In genomic region chr2:131134381-131134780, GRCm38 (mm10) we compare ENCODE assay signal across 8 mouse cellular contexts. TPM values are rescaled to one million over a fixed set of nuclear protein-coding genes. Genes with fewer than 3 reads are reported as not detected.
DNase-seq lines count a peak whose midpoint lies in the region; ATAC-seq and TF ChIP-seq lines count a peak whose summit lies in the region.

No protein-coding gene starts in this region.

- no peak overlapping the region for H3K4me2 ChIP-seq in hindbrain, postnatal 0 days (ENCODE audit: low read depth, low read length)
- H3K4me2 ChIP-seq in hindbrain, embryonic 11.5 days (replicated peaks; ENCODE audit: low read depth, low read length), result no peak overlapping the region
- H3K4me2 ChIP-seq in embryonic facial prominence, embryonic 14.5 days (ENCODE audit: low read depth, low read length), result no peak overlapping the region
- no peak overlapping the region for H3K4me2 ChIP-seq in kidney, embryonic 16.5 days (replicated peaks; ENCODE audit: low read depth, low read length)
- H3K4me2 ChIP-seq in hindbrain, embryonic 12.5 days (replicated peaks), result no peak overlapping the region

- ATAC-seq in hindbrain, postnatal 0 days, result 0 out of 2 replicates have a peak, but pooled peaks have one; percentile 55
- ATAC-seq in hindbrain, embryonic 11.5 days (ENCODE audit: low FRiP score), result no peak
- ATAC-seq in embryonic facial prominence, embryonic 14.5 days (ENCODE audit: low read depth), result no peak
- ATAC-seq in kidney, embryonic 16.5 days (ENCODE audit: low FRiP score, low TSS enrichment), result peak; percentile 59
- ATAC-seq in megakaryocyte progenitor cell, adult 5-6 weeks (replicated peaks; ENCODE audit: poor library complexity), result no peak
- ATAC-seq in hindbrain, embryonic 12.5 days (ENCODE audit: low FRiP score), result no peak

- no peak overlapping the region for H3K9ac ChIP-seq in hindbrain, postnatal 0 days (replicated peaks; ENCODE audit: low read length)
- H3K9ac ChIP-seq in hindbrain, embryonic 11.5 days (ENCODE audit: low read depth, low read length), result no peak overlapping the region
- H3K9ac ChIP-seq in embryonic facial prominence, embryonic 14.5 days (ENCODE audit: low read depth, low read length), result no peak overlapping the region
- no peak overlapping the region for H3K9ac ChIP-seq in kidney, embryonic 16.5 days (replicated peaks; ENCODE audit: low read length)
- no peak overlapping the region for H3K9ac ChIP-seq in hindbrain, embryonic 12.5 days

- H3K36me3 ChIP-seq in hindbrain, postnatal 0 days (ENCODE audit: insufficient read depth, low read length), result no peaks in the 10 kb centered on the region
- no peaks in the 10 kb centered on the region for H3K36me3 ChIP-seq in hindbrain, embryonic 11.5 days (ENCODE audit: control insufficient read depth, insufficient read depth, low read length)
- peaks cover 56% of the 10 kb centered on the region for H3K36me3 ChIP-seq in embryonic facial prominence, embryonic 14.5 days (ENCODE audit: control insufficient read depth, insufficient read depth, low read length)
- peaks cover 9% of the 10 kb centered on the region; the same call in 1 of the 2 replicates for H3K36me3 ChIP-seq in kidney, embryonic 16.5 days (ENCODE audit: insufficient read depth, low read length)
- H3K36me3 ChIP-seq in hindbrain, embryonic 12.5 days, result no peaks in the 10 kb centered on the region

- H3K4me1 ChIP-seq in hindbrain, postnatal 0 days (ENCODE audit: insufficient read depth, low read length), result no peaks in the 10 kb centered on the region
- no peaks in the 10 kb centered on the region for H3K4me1 ChIP-seq in hindbrain, embryonic 11.5 days (replicated peaks; ENCODE audit: control insufficient read depth, insufficient read depth, low read length)
- H3K4me1 ChIP-seq in embryonic facial prominence, embryonic 14.5 days (ENCODE audit: control insufficient read depth, insufficient read depth, low read length), result no peaks in the 10 kb centered on the region
- H3K4me1 ChIP-seq in kidney, embryonic 16.5 days (ENCODE audit: insufficient read depth, low read length), result 0 out of 2 replicates have a peak, but pooled peaks cover 10% of the 10 kb centered on the region
- no peaks in the 10 kb centered on the region for H3K4me1 ChIP-seq in hindbrain, embryonic 12.5 days

- H3K27ac ChIP-seq in hindbrain, postnatal 0 days, result no peak overlapping the region
- H3K27ac ChIP-seq in hindbrain, embryonic 11.5 days (ENCODE audit: low read depth, low read length), result no peak overlapping the region
- no peak overlapping the region for H3K27ac ChIP-seq in embryonic facial prominence, embryonic 14.5 days (replicated peaks; ENCODE audit: low read depth, low read length)
- H3K27ac ChIP-seq in kidney, embryonic 16.5 days (ENCODE audit: low read length), result peak overlapping the region; percentile 54; the same call in 1 of the 2 replicates
- no peak overlapping the region for H3K27ac ChIP-seq in hindbrain, embryonic 12.5 days

- WGBS in hindbrain, postnatal 0 days, result 58% methylated on average over 1 of the region's 1 CpGs
- WGBS in hindbrain, embryonic 11.5 days, result 40% methylated on average over 1 of the region's 1 CpGs
- WGBS in embryonic facial prominence, embryonic 14.5 days, result 55% methylated on average over 1 of the region's 1 CpGs
- 50% methylated on average over 1 of the region's 1 CpGs for WGBS in kidney, embryonic 16.5 days
- 54% methylated on average over 1 of the region's 1 CpGs for WGBS in hindbrain, embryonic 12.5 days

- DNase-seq in hindbrain, postnatal 0 days (ENCODE audit: low spot score), result no peak
- no peak for DNase-seq in hindbrain, embryonic 11.5 days (ENCODE audit: low spot score)
- DNase-seq in embryonic facial prominence, embryonic 14.5 days (ENCODE audit: low spot score), result peak; percentile 27
- DNase-seq in lung, postnatal 10 days, result peak; percentile 77
- DNase-seq in thymus, postnatal 36 days, result no peak

- TF ChIP-seq CTCF in hindbrain, postnatal 0 days (IDR thresholded peaks at IDR 0.05; ENCODE audit: low read depth), result no peak

- H3K27me3 ChIP-seq in hindbrain, postnatal 0 days (ENCODE audit: insufficient read depth, low read length), result no peaks in the 10 kb centered on the region
- H3K27me3 ChIP-seq in hindbrain, embryonic 11.5 days (ENCODE audit: control insufficient read depth, insufficient read depth, low read length), result no peaks in the 10 kb centered on the region
- H3K27me3 ChIP-seq in embryonic facial prominence, embryonic 14.5 days (replicated peaks; ENCODE audit: control insufficient read depth, insufficient read depth, low read length), result no peaks in the 10 kb centered on the region
- no peaks in the 10 kb centered on the region for H3K27me3 ChIP-seq in kidney, embryonic 16.5 days (ENCODE audit: insufficient read depth, low read length)
- no peaks in the 10 kb centered on the region for H3K27me3 ChIP-seq in hindbrain, embryonic 12.5 days

- no peaks in the 10 kb centered on the region for H3K9me3 ChIP-seq in hindbrain, postnatal 0 days (ENCODE audit: low read length)
- H3K9me3 ChIP-seq in hindbrain, embryonic 11.5 days (ENCODE audit: control insufficient read depth, low read length), result no peaks in the 10 kb centered on the region
- no peaks in the 10 kb centered on the region for H3K9me3 ChIP-seq in embryonic facial prominence, embryonic 14.5 days (ENCODE audit: control insufficient read depth, low read length)
- no peaks in the 10 kb centered on the region for H3K9me3 ChIP-seq in kidney, embryonic 16.5 days (ENCODE audit: low read length)
- no peaks in the 10 kb centered on the region for H3K9me3 ChIP-seq in hindbrain, embryonic 12.5 days (replicated peaks)

- no peak overlapping the region for H3K4me3 ChIP-seq in hindbrain, postnatal 0 days (ENCODE audit: low read length)
- no peak overlapping the region for H3K4me3 ChIP-seq in hindbrain, embryonic 11.5 days (ENCODE audit: low read depth, low read length)
- H3K4me3 ChIP-seq in embryonic facial prominence, embryonic 14.5 days (ENCODE audit: low read depth, low read length), result no peak overlapping the region
- H3K4me3 ChIP-seq in kidney, embryonic 16.5 days (ENCODE audit: low read length), result no peak overlapping the region
- no peak overlapping the region for H3K4me3 ChIP-seq in hindbrain, embryonic 12.5 days

RNA-seq across cellular contexts. Expression of gene Gm11037, which starts 1.1 kb away (rescaled TPM):
- total RNA-seq in hindbrain, postnatal 0 days (2014; rRNA removed), result not detected in 2 replicates
- not detected in 2 replicates for polyA plus RNA-seq in hindbrain, postnatal 0 days (2015; fragmentation: Nextera tagmentation; extraction: Ambion mirVana)
- not detected in 2 replicates for polyA plus RNA-seq in hindbrain, embryonic 11.5 days (2014; fragmentation: Nextera tagmentation; extraction: Ambion mirVana)
- not detected in 2 replicates for polyA plus RNA-seq in embryonic facial prominence, embryonic 14.5 days (2014; fragmentation: Nextera tagmentation; extraction: Ambion mirVana)
- not detected in 2 replicates for polyA plus RNA-seq in kidney, embryonic 16.5 days (2015; fragmentation: Nextera tagmentation; extraction: Ambion mirVana)
- not detected in 2 replicates for total RNA-seq in megakaryocyte progenitor cell, adult 5-6 weeks (2015)
- not detected in 2 replicates for total RNA-seq in megakaryocyte progenitor cell, adult 5-6 weeks (2017)
- not detected in 2 replicates for polyA plus RNA-seq in hindbrain, embryonic 12.5 days (2016; fragmentation: Nextera tagmentation; extraction: Ambion mirVana)

RNA-seq across cellular contexts. Expression of gene Hspa12b, which starts 7.3 kb away (rescaled TPM):
- total RNA-seq in hindbrain, postnatal 0 days (2014; rRNA removed), result 7.2 and 11.2 TPM in 2 replicates
- polyA plus RNA-seq in hindbrain, postnatal 0 days (2015; fragmentation: Nextera tagmentation; extraction: Ambion mirVana), result 3.3 and 3.7 TPM in 2 replicates
- polyA plus RNA-seq in hindbrain, embryonic 11.5 days (2014; fragmentation: Nextera tagmentation; extraction: Ambion mirVana), result 4.0 and 4.6 TPM in 2 replicates
- 9.2 and 10.9 TPM in 2 replicates for polyA plus RNA-seq in embryonic facial prominence, embryonic 14.5 days (2014; fragmentation: Nextera tagmentation; extraction: Ambion mirVana)
- 22.2 and 23.7 TPM in 2 replicates for polyA plus RNA-seq in kidney, embryonic 16.5 days (2015; fragmentation: Nextera tagmentation; extraction: Ambion mirVana)
- 0.12 TPM in 1 of 2 replicates, not detected in the other for total RNA-seq in megakaryocyte progenitor cell, adult 5-6 weeks (2015)
- 0.44 TPM in 1 of 2 replicates, not detected in the other for total RNA-seq in megakaryocyte progenitor cell, adult 5-6 weeks (2017)
- polyA plus RNA-seq in hindbrain, embryonic 12.5 days (2016; fragmentation: Nextera tagmentation; extraction: Ambion mirVana), result 8.6 and 8.9 TPM in 2 replicates

RNA-seq across cellular contexts. Expression of gene 1700037H04Rik, which starts 25.5 kb away (rescaled TPM):
- 155 and 157 TPM in 2 replicates for total RNA-seq in hindbrain, postnatal 0 days (2014; rRNA removed)
- 76.0 and 79.3 TPM in 2 replicates for polyA plus RNA-seq in hindbrain, postnatal 0 days (2015; fragmentation: Nextera tagmentation; extraction: Ambion mirVana)
- 122 and 123 TPM in 2 replicates for polyA plus RNA-seq in hindbrain, embryonic 11.5 days (2014; fragmentation: Nextera tagmentation; extraction: Ambion mirVana)
- 64.6 and 69.4 TPM in 2 replicates for polyA plus RNA-seq in embryonic facial prominence, embryonic 14.5 days (2014; fragmentation: Nextera tagmentation; extraction: Ambion mirVana)
- polyA plus RNA-seq in kidney, embryonic 16.5 days (2015; fragmentation: Nextera tagmentation; extraction: Ambion mirVana), result 98.2 and 101 TPM in 2 replicates
- 85.1 and 90.4 TPM in 2 replicates for total RNA-seq in megakaryocyte progenitor cell, adult 5-6 weeks (2015)
- total RNA-seq in megakaryocyte progenitor cell, adult 5-6 weeks (2017), result 34.9 and 39.5 TPM in 2 replicates
- polyA plus RNA-seq in hindbrain, embryonic 12.5 days (2016; fragmentation: Nextera tagmentation; extraction: Ambion mirVana), result 87.4 and 89.7 TPM in 2 replicates

RNA-seq across cellular contexts. Expression of gene Cenpb, which starts 45.5 kb away (rescaled TPM):
- 106 and 112 TPM in 2 replicates for total RNA-seq in hindbrain, postnatal 0 days (2014; rRNA removed)
- 12.8 and 14.4 TPM in 2 replicates for polyA plus RNA-seq in hindbrain, postnatal 0 days (2015; fragmentation: Nextera tagmentation; extraction: Ambion mirVana)
- polyA plus RNA-seq in hindbrain, embryonic 11.5 days (2014; fragmentation: Nextera tagmentation; extraction: Ambion mirVana), result 8.8 and 9.0 TPM in 2 replicates
- polyA plus RNA-seq in embryonic facial prominence, embryonic 14.5 days (2014; fragmentation: Nextera tagmentation; extraction: Ambion mirVana), result 10.4 and 10.6 TPM in 2 replicates
- polyA plus RNA-seq in kidney, embryonic 16.5 days (2015; fragmentation: Nextera tagmentation; extraction: Ambion mirVana), result 9.7 and 10.1 TPM in 2 replicates
- total RNA-seq in megakaryocyte progenitor cell, adult 5-6 weeks (2015), result 8.0 and 8.3 TPM in 2 replicates
- total RNA-seq in megakaryocyte progenitor cell, adult 5-6 weeks (2017), result 14.8 and 15.8 TPM in 2 replicates
- polyA plus RNA-seq in hindbrain, embryonic 12.5 days (2016; fragmentation: Nextera tagmentation; extraction: Ambion mirVana), result 18.3 and 18.5 TPM in 2 replicates

RNA-seq across cellular contexts. Expression of gene Siglec1, which starts 47.8 kb away (rescaled TPM):
- 0.75 and 0.99 TPM in 2 replicates for total RNA-seq in hindbrain, postnatal 0 days (2014; rRNA removed)
- polyA plus RNA-seq in hindbrain, postnatal 0 days (2015; fragmentation: Nextera tagmentation; extraction: Ambion mirVana), result 0.19 and 0.28 TPM in 2 replicates
- polyA plus RNA-seq in hindbrain, embryonic 11.5 days (2014; fragmentation: Nextera tagmentation; extraction: Ambion mirVana), result 0.10 and 0.15 TPM in 2 replicates
- polyA plus RNA-seq in embryonic facial prominence, embryonic 14.5 days (2014; fragmentation: Nextera tagmentation; extraction: Ambion mirVana), result 0.58 and 0.70 TPM in 2 replicates
- polyA plus RNA-seq in kidney, embryonic 16.5 days (2015; fragmentation: Nextera tagmentation; extraction: Ambion mirVana), result 0.29 and 0.46 TPM in 2 replicates
- total RNA-seq in megakaryocyte progenitor cell, adult 5-6 weeks (2015), result 0.05 and 0.07 TPM in 2 replicates
- 0.10 TPM in 1 of 2 replicates, not detected in the other for total RNA-seq in megakaryocyte progenitor cell, adult 5-6 weeks (2017)
- 0.08 and 0.20 TPM in 2 replicates for polyA plus RNA-seq in hindbrain, embryonic 12.5 days (2016; fragmentation: Nextera tagmentation; extraction: Ambion mirVana)

Comparison
In these comparisons a context has a peak if more than half of its experiments do, and no peak if none do; other contexts are left out.
1. ATAC-seq: peak in hindbrain, postnatal 0 days (single experiment) and kidney, embryonic 16.5 days (single experiment); none in hindbrain, embryonic 11.5 days (single experiment), embryonic facial prominence, embryonic 14.5 days (single experiment), megakaryocyte progenitor cell, adult 5-6 weeks (single experiment) and hindbrain, embryonic 12.5 days (single experiment).
2. DNase-seq: peak in embryonic facial prominence, embryonic 14.5 days (single experiment) and lung, postnatal 10 days (single experiment); none in hindbrain, postnatal 0 days (single experiment), hindbrain, embryonic 11.5 days (single experiment) and thymus, postnatal 36 days (0 of 2).